Mouse (Mus musculus) forebrain, embryonic 12.5 days (tissue): ENCODE measurements around the gene Pbdc1. TPM values are rescaled to one million over a fixed set of nuclear protein-coding genes. Genes with fewer than 3 reads are reported as not detected.
A peak's percentile ranks its signal among the peaks of the same experiment; 100 is the strongest.
"Not testable (repeated sequence)": the region's sequence is repeated elsewhere in the genome, so short reads cannot be mapped to it uniquely, and the experiment has no call there.

Experiments used
- ATAC-seq: fragments of 200-750 bp; cut with Nextera tagmentation; 2 replicates; pipeline ENCODE4 v1.8.0; 2017; ENCODE audit warnings: moderate TSS enrichment; ENCODE audit not compliant: low FRiP score
- H3K27ac ChIP-seq: fragments of 300-500 bp; sonication (generic); 2 replicates; pipeline ENCODE4 v1.5.1; 2016; ENCODE audit warnings: mild to moderate bottlenecking
- H3K27me3 ChIP-seq: fragments of 300-500 bp; sonication (generic); 2 replicates; pipeline ENCODE4 v1.6.1; 2016; ENCODE audit warnings: mild to moderate bottlenecking
- H3K36me3 ChIP-seq: fragments of 300-500 bp; sonication (generic); replicated peaks from 2 replicates; pipeline ENCODE4 v1.6.1; 2016; ENCODE audit warnings: mild to moderate bottlenecking
- H3K4me1 ChIP-seq: fragments of 300-500 bp; sonication (generic); 2 replicates; pipeline ENCODE4 v1.6.1; 2016
- H3K4me2 ChIP-seq: fragments of 300-500 bp; sonication (generic); 2 replicates; pipeline ENCODE4 v1.6.1; 2016; ENCODE audit warnings: mild to moderate bottlenecking, moderate library complexity
- H3K4me3 ChIP-seq: fragments of 300-500 bp; sonication (generic); replicated peaks from 2 replicates; pipeline ENCODE4 v1.5.1; 2016; ENCODE audit warnings: mild to moderate bottlenecking
- H3K9ac ChIP-seq: fragments of 300-500 bp; sonication (generic); 2 replicates; pipeline ENCODE4 v1.6.1; 2016; ENCODE audit warnings: mild to moderate bottlenecking
- H3K9me3 ChIP-seq: fragments of 300-500 bp; sonication (generic); 2 replicates; pipeline ENCODE4 v1.6.1; 2016
- WGBS: fragments of 180-500 bp; shearing (Covaris S2); methylation state at CpG from one replicate; pipeline ENCODE4 v1.1.7; 2016; 5-methylcytosine and 5-hydroxymethylcytosine counted together
- polyA plus RNA-seq: library from polyadenylated mRNA; unstranded; fragments of >200 nt; fragmentation: Nextera tagmentation; extraction: Ambion mirVana; gene quantifications from 2 replicates; pipeline ENCODE4 v1.2.1, GENCODE M21; 2016

Pbdc1 gene
- polyA plus RNA-seq, result 60.3 and 62.8 TPM in 2 replicates

GRCm38 (mm10) chrX:105079615-105080092 lies at the start of gene Pbdc1:
Pbdc1 (plus strand) TSS chrX:105079756.
- peak within 1 kb of the TSS; percentile 59 for H3K9ac ChIP-seq
- H3K4me2 ChIP-seq, result peak within 1 kb of the TSS; percentile 62
- peaks cover 5% of the 10 kb centered on the region; the same call in 1 of the 2 replicates for H3K4me1 ChIP-seq
- peak within 1 kb of the TSS; percentile 50 for H3K4me3 ChIP-seq
- ATAC-seq, result peak; percentile 98
- WGBS, result 2% methylated on average over 35 of the region's 35 CpGs
- no peaks in the 10 kb centered on the region for H3K9me3 ChIP-seq
- no peaks in the 10 kb centered on the region for H3K27me3 ChIP-seq
- no peaks in the 10 kb centered on the region for H3K36me3 ChIP-seq
- H3K27ac ChIP-seq, result no peak within 1 kb of the TSS

- H3K36me3 ChIP-seq, result peaks cover 4% of the 10 kb centered on the region; the same call in 1 of the 2 replicates
- peaks cover 3% of the 10 kb centered on the region; the same call in 1 of the 2 replicates for H3K27me3 ChIP-seq
- H3K9ac ChIP-seq, result no peak overlapping the region
- no peak overlapping the region for H3K4me2 ChIP-seq
- H3K4me3 ChIP-seq, result no peak overlapping the region
- no peaks in the 10 kb centered on the region for H3K4me1 ChIP-seq
- H3K9me3 ChIP-seq, result no peaks in the 10 kb centered on the region
- WGBS, result 80% methylated on average over 3 of the region's 3 CpGs
- ATAC-seq, result 0 out of 2 replicates have a peak, but pooled peaks have one; percentile 27
- no peak overlapping the region for H3K27ac ChIP-seq
These were observed 41.9 kb upstream of the Pbdc1 start for GRCm38 (mm10) chrX:105037666-105038065.

- Histone ChIP-seq H3K4me3 (no peak overlapping the region), H3K4me2 (no peak overlapping the region), H3K9ac (no peak overlapping the region), H3K27ac (no peak overlapping the region), H3K36me3 (peaks cover 69% of the 10 kb centered on the region), H3K27me3 (no peaks in the 10 kb centered on the region), H3K9me3 (no peaks in the 10 kb centered on the region), H3K4me1 (peaks cover 7% of the 10 kb centered on the region)
- whole genome bisulfite sequencing, result 92% methylated on average over 10 of the region's 10 CpGs
- no peak for ATAC-seq
These were observed 15.3 kb upstream of the Pbdc1 start for GRCm38 (mm10) chrX:105064294-105064693.

GRCm38 (mm10) chrX:105064801-105065200 lies 14.8 kb upstream of the Pbdc1 start:
- no peak overlapping the region for H3K27ac ChIP-seq
- H3K4me2 ChIP-seq, result no peak overlapping the region
- H3K9me3 ChIP-seq, result no peaks in the 10 kb centered on the region
- peaks cover 64% of the 10 kb centered on the region for H3K36me3 ChIP-seq
- no peaks in the 10 kb centered on the region for H3K27me3 ChIP-seq
- no peak overlapping the region for H3K4me3 ChIP-seq
- ATAC-seq, result no peak
- no peak overlapping the region for H3K9ac ChIP-seq
- 85% methylated on average over 4 of the region's 4 CpGs for WGBS
- peaks cover 7% of the 10 kb centered on the region for H3K4me1 ChIP-seq

DNA sequence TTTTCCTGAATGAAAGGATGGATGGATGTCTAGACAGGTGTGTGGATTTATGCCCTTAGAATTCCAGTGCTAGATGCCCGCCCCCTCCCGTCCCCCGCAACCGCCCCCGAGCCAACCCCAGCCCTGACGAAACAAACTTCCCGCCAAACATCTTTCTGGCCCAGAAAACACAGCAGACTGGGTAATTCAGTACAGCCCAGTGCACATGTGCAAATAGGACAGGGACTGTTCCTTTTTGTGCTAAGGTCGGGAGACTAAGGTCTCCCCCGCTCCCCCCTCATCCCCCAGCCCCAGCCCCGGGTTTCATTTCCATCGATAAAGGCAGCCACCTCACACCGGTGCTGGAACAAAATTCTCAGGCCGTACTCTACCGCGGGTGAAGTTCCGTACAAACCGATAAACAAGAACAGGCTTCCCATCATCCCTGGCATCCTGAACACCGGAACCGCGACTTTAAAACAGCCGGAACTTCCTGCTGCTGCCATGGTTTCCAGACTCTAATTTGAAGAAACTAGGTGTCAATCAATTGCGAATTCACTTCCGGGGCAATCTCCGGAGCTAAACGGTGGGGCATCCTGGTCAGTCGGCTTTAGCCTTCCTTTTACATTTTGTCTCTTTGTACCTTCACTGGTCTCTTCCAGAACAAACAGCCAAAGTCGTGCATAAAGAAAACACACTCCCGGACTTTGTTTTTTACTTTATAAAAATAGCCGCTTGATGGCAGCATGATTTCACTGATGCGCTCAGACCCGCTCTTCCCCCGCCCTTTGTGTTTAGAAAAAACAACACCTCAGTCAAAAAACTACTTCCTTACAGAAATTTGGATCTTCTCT lies 9.7 kb upstream of the Pbdc1 start:
- Histone ChIP-seq H3K4me3 (peak overlapping the region; percentile 59), H3K36me3 (peaks cover 25% of the 10 kb centered on the region), H3K9ac (peak overlapping the region; percentile 65), H3K4me2 (peak overlapping the region; percentile 63), H3K27me3 (no peaks in the 10 kb centered on the region), H3K4me1 (peaks cover 7% of the 10 kb centered on the region), H3K9me3 (no peaks in the 10 kb centered on the region), H3K27ac (0 out of 2 replicates have a peak overlapping the region, but pooled peaks have one; percentile 66)
- WGBS, result under 1% methylated on average over 32 of the region's 32 CpGs
- peak; percentile 96 for ATAC-seq

- H3K4me1 ChIP-seq, result peaks cover 5% of the 10 kb centered on the region; the same call in 1 of the 2 replicates
- H3K9me3 ChIP-seq, result no peaks in the 10 kb centered on the region
- no peaks in the 10 kb centered on the region for H3K27me3 ChIP-seq
- ATAC-seq, result peak; percentile 70
- H3K9ac ChIP-seq, result peak overlapping the region; percentile 59
- WGBS, result 13% methylated on average over 12 of the region's 12 CpGs
- peak overlapping the region; percentile 50 for H3K4me3 ChIP-seq
- peak overlapping the region; percentile 62 for H3K4me2 ChIP-seq
- no peak overlapping the region for H3K27ac ChIP-seq
- no peaks in the 10 kb centered on the region for H3K36me3 ChIP-seq
These were observed 405 bp upstream of the Pbdc1 start for GRCm38 (mm10) chrX:105079151-105079550.

GRCm38 (mm10) chrX:105080096-105080495 lies 540 bp downstream of the Pbdc1 start:
- H3K27ac ChIP-seq, result no peak overlapping the region
- ATAC-seq, result no peak
- no peaks in the 10 kb centered on the region for H3K9me3 ChIP-seq
- WGBS, result 13% methylated on average over 8 of the region's 8 CpGs
- no peaks in the 10 kb centered on the region for H3K36me3 ChIP-seq
- H3K9ac ChIP-seq, result peak overlapping the region; percentile 49
- H3K4me3 ChIP-seq, result peak overlapping the region; percentile 50
- peaks cover 5% of the 10 kb centered on the region; the same call in 1 of the 2 replicates for H3K4me1 ChIP-seq
- peak overlapping the region; percentile 62 for H3K4me2 ChIP-seq
- H3K27me3 ChIP-seq, result no peaks in the 10 kb centered on the region

DNA sequence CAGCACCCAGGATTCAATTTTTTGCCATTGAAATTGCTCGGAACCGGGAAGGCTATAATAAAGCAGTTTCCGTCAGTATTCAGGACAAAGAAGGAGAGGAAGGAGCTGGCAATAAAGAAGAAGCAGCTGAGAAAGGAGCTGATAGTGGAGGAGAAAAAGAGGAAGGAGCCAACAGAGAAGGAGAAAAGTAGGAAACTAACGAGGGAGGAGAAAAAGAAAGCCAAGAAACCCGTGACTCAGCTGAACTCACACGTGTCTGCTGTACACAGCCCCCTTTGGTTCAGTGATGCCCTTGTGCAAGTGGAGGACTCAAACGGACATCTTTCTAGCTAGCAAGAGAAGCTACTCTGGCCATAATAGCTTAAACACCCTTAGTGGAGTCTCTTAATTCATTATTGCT lies 3.5 kb downstream of the Pbdc1 start:
- H3K9me3 ChIP-seq, H3K4me3 ChIP-seq, H3K27ac ChIP-seq, H3K9ac ChIP-seq, H3K4me2 ChIP-seq, H3K27me3 ChIP-seq, ATAC-seq, H3K36me3 ChIP-seq, H3K4me1 ChIP-seq: not testable (repeated sequence)
- 84% methylated on average over 7 of the region's 7 CpGs for WGBS

GRCm38 (mm10) chrX:105104175-105104574 lies 24.6 kb downstream of the Pbdc1 start:
- Histone ChIP-seq H3K4me2 (no peak overlapping the region), H3K27me3 (no peaks in the 10 kb centered on the region), H3K27ac (no peak overlapping the region), H3K4me1 (no peaks in the 10 kb centered on the region), H3K9ac (no peak overlapping the region), H3K9me3 (no peaks in the 10 kb centered on the region), H3K36me3 (no peaks in the 10 kb centered on the region), H3K4me3 (no peak overlapping the region)
- 48% methylated on average over 5 of the region's 5 CpGs for WGBS
- ATAC-seq, result no peak

GRCm38 (mm10) chrX:105114994-105115393 lies 35.4 kb downstream of the Pbdc1 start:
- Histone ChIP-seq H3K27me3 (peaks cover 28% of the 10 kb centered on the region), H3K9me3 (no peaks in the 10 kb centered on the region), H3K4me3 (no peak overlapping the region), H3K27ac (no peak overlapping the region), H3K4me2 (no peak overlapping the region), H3K4me1 (no peaks in the 10 kb centered on the region), H3K36me3 (no peaks in the 10 kb centered on the region), H3K9ac (no peak overlapping the region)
- ATAC-seq, result no peak
- WGBS, result 71% methylated on average over 2 of the region's 2 CpGs

DNA sequence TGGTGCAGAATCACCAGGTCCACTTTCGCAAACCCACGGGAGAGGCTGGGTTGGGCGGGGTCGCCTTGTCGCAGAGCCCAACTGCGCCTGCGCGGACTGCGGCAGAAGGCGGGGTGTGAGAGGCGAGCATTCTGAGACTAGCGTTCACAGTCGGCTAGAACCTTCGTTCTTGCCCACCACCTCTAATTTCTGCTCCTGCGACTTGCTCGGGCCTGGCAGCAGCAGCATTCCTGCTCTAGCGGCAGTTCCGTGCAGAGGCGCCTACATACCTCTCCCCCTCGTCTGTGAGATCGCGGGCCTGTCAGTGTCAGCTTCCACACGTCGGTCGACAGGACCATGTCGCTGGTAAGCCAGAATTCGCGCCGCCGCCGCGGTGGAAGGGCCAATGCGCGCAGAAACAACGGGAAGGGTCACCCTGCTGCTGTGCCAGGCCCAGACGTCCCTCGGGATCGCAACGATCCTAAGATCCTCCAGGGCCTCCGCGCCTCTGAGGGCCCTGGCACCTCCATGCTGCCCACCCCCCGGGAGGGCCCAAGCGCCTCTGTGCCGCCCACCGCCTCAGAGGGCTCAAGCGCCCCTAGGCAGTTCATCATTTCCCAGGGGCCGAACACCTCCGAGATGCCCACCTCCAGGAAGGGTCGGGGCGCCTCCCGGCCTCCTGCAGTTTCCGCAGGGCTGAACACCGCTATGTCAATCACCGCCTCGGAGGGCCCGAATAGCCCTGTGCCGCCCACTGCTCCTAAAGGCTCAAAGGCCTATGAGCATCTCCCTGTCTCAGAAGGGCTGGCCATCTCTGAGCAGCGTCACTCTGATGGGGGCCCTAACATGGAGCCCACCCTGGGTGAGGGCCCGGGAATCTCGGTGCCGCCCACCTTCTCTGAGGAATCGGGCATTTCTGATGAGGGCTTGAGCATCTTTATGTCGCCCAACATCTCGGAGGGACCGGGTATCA lies 41.0 kb downstream of the Pbdc1 start, which contains the start of gene Magee1:
Gene Magee1, plus strand, starts transcription at position 104 of the 952 bp plus-strand sequence.
- WGBS, result 14% methylated on average over 62 of the region's 65 CpGs
- H3K9me3 ChIP-seq, result no peaks in the 10 kb centered on the region
- ATAC-seq, result peak; percentile 76
- peak within 1 kb of the TSS; percentile 58 for H3K4me3 ChIP-seq
- peaks cover 56% of the 10 kb centered on the region for H3K27me3 ChIP-seq
- peak within 1 kb of the TSS; percentile 73; the same call in 1 of the 2 replicates for H3K27ac ChIP-seq
- peak within 1 kb of the TSS; percentile 71 for H3K9ac ChIP-seq
- H3K36me3 ChIP-seq, result no peaks in the 10 kb centered on the region
- peak within 1 kb of the TSS; percentile 60 for H3K4me2 ChIP-seq
- H3K4me1 ChIP-seq, result 0 out of 2 replicates have a peak, but pooled peaks cover 3% of the 10 kb centered on the region
